Mouse (Mus musculus): ENCODE results near the gene Insr. TPM values are rescaled to one million over a fixed set of nuclear protein-coding genes. Genes with fewer than 3 reads are reported as not detected.

The Insr gene
- polyA plus RNA-seq, 1 experiment, result 25.1 TPM

GRCm38 (mm10) chr8:3227423-3227822 lies 52.0 kb downstream of the Insr start:
- TF ChIP-seq POLR2A (IDR thresholded peaks at IDR 0.05; ENCODE audit: borderline replicate concordance, extremely low read depth, insufficient read depth, insufficient read length, poor library complexity, severe bottlenecking) (no peak), CTCF (IDR thresholded peaks at IDR 0.05; ENCODE audit: borderline replicate concordance, extremely low read depth, insufficient read depth, insufficient read length) (no peak)
- no peak for DNase-seq (ENCODE audit: low read depth)

DNA sequence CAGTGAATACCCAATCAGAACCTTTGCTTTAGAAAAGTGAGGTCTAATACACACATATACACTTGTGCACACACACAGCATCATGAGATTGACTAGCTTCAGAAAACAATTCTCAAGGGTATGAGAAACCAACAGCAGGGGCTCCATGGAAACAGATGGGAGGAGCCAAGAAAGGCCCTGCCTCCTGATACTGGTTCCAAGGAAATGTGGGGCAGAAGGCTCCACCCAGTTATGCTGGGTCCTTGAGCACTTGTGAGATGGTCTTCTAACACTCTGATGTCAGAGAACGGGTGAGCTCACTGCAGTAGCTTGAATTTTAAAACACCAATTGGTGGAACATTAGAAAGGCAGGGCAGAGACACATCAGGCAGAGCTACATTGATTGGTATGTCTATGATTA lies 53.7 kb downstream of the Insr start:
- TF ChIP-seq CTCF (IDR thresholded peaks at IDR 0.05; ENCODE audit: borderline replicate concordance, extremely low read depth, insufficient read depth, insufficient read length) (no peak), POLR2A (IDR thresholded peaks at IDR 0.05; ENCODE audit: borderline replicate concordance, extremely low read depth, insufficient read depth, insufficient read length, poor library complexity, severe bottlenecking) (no peak)
- DNase-seq (ENCODE audit: low read depth), result no peak

DNA sequence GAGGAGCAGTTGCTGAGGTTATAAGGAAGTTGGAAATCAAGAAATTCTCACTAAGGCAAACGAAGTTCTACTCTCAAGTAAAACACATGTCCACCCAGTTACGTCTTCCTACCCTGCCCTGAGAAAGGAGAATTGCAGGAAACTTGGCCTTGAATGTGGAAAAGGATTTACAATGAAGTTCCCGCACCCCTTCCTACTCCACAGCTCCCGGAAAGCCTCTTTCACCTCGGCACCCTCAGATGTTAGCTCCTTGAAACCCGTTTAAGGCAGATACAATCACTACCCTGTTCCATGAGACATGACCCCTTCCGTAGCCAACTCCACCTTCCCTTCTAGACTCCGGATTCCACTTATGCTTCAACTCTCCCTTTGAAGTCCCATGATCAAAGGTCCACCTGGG lies 54.2 kb downstream of the Insr start:
- TF ChIP-seq POLR2A (IDR thresholded peaks at IDR 0.05; ENCODE audit: borderline replicate concordance, extremely low read depth, insufficient read depth, insufficient read length, poor library complexity, severe bottlenecking) (no peak), CTCF (IDR thresholded peaks at IDR 0.05; ENCODE audit: borderline replicate concordance, extremely low read depth, insufficient read depth, insufficient read length) (no peak)
- no peak for DNase-seq (ENCODE audit: low read depth)

DNA sequence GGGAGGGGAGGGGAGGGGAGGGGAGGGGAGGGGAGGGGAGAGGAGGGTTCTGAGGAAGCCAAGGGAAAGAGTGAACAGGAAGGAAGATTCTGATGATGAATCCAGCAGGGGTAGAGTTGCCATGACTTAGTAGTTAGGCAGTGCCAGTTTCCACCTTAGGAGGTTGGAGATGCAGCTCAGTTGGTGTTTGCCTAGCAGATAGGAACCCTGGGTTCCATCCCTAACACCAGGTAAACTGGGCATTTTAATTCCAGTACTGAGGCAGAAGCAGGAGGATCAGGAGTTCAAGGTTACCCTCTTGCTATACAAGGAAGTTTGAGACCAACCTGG lies 56.8 kb downstream of the Insr start:
- no peak for DNase-seq (ENCODE audit: low read depth)
- TF ChIP-seq POLR2A (IDR thresholded peaks at IDR 0.05; ENCODE audit: borderline replicate concordance, extremely low read depth, insufficient read depth, insufficient read length, poor library complexity, severe bottlenecking), result no peak
- no peak for TF ChIP-seq CTCF (IDR thresholded peaks at IDR 0.05; ENCODE audit: borderline replicate concordance, extremely low read depth, insufficient read depth, insufficient read length)

DNA sequence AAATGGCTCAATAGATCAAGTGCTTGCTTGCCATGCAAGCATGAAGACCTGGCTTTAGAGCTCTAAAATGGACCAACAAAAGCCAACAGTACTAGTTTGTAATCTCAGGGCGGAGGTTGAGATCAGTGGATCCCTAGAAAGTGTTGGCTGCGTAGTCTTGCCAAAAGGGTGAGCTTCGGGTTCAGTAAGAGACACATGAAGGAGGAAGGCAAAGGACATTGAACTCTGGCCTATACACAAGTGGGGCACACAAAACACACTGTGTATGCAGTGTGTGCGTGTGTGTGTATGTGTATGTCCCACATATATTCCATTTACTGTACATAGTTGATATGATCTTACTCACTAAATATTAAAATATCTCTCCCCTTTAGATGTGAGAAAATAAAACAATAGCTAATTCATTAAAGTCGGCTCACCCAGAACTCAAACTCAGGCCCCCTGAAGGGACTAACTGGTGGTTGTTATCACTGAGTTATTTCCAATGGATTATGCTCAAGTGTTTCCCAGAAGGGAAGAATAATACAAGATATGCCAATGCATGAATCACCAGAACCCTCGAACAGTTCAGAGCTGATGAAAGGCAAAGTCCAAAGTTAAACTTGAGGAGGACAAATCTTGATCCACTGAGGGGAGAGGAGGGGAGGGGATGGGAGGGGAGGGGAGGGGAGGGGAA lies 57.3 kb downstream of the Insr start:
- no peak for DNase-seq (ENCODE audit: low read depth)
- TF ChIP-seq POLR2A (IDR thresholded peaks at IDR 0.05; ENCODE audit: borderline replicate concordance, extremely low read depth, insufficient read depth, insufficient read length, poor library complexity, severe bottlenecking), result no peak
- TF ChIP-seq CTCF (IDR thresholded peaks at IDR 0.05; ENCODE audit: borderline replicate concordance, extremely low read depth, insufficient read depth, insufficient read length), result no peak

DNA sequence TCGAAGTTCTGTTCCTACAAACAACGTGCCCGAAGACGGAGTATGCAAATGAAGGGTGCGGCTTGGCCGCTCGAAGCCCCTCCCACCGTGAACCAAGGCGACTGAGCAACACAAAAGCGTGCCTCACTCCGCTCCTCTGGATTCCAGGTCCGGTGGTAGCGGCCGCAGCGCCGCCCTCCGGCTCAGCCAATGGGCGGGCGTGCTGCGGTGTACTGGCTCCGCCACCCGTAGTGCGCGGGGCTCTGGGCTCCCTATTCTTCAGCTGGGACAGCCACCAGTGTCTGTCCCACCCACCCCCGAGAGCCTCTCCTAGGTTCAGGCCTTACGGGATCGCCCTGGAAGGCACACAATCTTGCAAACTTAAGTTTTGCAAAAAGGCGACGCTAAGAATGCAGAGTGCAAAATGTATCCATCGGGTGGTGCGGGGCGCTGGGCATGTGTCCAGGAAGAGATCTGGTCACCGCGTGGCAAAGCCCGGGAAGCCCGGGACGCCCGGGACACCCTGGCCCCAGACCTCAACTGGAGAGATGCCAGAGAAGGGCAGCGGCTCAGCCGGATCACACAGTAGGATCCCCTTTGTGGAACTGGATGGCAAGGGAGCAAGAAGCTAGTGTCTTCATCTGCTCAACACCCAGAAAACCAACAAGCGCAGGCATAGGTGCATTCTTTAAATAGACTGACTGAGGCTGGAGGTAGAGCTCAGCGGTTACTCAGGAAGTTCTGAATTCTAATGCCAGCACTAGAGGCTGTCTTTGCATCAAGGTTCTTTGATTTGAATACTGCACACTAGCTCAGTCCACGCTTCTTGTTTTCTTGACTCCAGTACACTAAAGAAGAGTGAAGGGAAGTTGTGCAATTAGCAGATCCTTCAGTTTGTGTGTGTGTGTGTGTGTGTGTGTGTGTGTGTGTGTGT lies 58.1 kb downstream of the Insr start:
- TF ChIP-seq CTCF (IDR thresholded peaks at IDR 0.05; ENCODE audit: borderline replicate concordance, extremely low read depth, insufficient read depth, insufficient read length) (no peak), POLR2A (IDR thresholded peaks at IDR 0.05; ENCODE audit: borderline replicate concordance, extremely low read depth, insufficient read depth, insufficient read length, poor library complexity, severe bottlenecking) (peak; percentile 73; the same call in 1 of the 2 replicates)
- DNase-seq (ENCODE audit: low read depth), result peak; percentile 99

GRCm38 (mm10) chr8:3220502-3220901 lies 58.9 kb downstream of the Insr start:
- DNase-seq (ENCODE audit: low read depth), result peak; percentile 86
- TF ChIP-seq CTCF (IDR thresholded peaks at IDR 0.05; ENCODE audit: borderline replicate concordance, extremely low read depth, insufficient read depth, insufficient read length) (no peak), POLR2A (IDR thresholded peaks at IDR 0.05; ENCODE audit: borderline replicate concordance, extremely low read depth, insufficient read depth, insufficient read length, poor library complexity, severe bottlenecking) (no peak)

DNA sequence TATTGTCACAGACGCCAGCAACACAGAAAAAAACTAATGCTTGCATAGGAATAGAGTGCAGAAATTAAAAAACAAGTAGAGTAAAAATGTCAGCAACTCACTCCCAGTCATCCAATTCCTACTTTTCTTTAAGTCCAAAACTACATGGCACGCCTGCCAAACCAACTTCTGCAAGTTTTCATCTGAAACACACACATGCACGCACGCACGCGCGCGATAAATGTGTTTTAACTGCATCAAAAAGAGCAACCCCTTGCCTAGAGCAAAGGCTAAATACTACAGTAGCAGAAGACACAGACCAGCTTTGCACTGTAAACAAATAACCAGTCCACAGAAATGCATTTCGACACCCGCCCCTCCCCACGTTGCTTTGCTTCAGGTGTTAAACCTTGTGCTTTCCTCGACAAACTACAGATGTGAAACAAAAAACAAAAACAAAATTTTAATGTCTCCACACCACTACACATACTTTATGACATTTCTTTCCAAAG lies 59.5 kb downstream of the Insr start:
- TF ChIP-seq POLR2A (IDR thresholded peaks at IDR 0.05; ENCODE audit: borderline replicate concordance, extremely low read depth, insufficient read depth, insufficient read length, poor library complexity, severe bottlenecking) (no peak), CTCF (IDR thresholded peaks at IDR 0.05; ENCODE audit: borderline replicate concordance, extremely low read depth, insufficient read depth, insufficient read length) (no peak)
- DNase-seq (ENCODE audit: low read depth), result peak; percentile 11

GRCm38 (mm10) chr8:3219266-3219665 lies 60.2 kb downstream of the Insr start:
- TF ChIP-seq CTCF (IDR thresholded peaks at IDR 0.05; ENCODE audit: borderline replicate concordance, extremely low read depth, insufficient read depth, insufficient read length) (no peak), POLR2A (IDR thresholded peaks at IDR 0.05; ENCODE audit: borderline replicate concordance, extremely low read depth, insufficient read depth, insufficient read length, poor library complexity, severe bottlenecking) (no peak)
- no peak for DNase-seq (ENCODE audit: low read depth)

DNA sequence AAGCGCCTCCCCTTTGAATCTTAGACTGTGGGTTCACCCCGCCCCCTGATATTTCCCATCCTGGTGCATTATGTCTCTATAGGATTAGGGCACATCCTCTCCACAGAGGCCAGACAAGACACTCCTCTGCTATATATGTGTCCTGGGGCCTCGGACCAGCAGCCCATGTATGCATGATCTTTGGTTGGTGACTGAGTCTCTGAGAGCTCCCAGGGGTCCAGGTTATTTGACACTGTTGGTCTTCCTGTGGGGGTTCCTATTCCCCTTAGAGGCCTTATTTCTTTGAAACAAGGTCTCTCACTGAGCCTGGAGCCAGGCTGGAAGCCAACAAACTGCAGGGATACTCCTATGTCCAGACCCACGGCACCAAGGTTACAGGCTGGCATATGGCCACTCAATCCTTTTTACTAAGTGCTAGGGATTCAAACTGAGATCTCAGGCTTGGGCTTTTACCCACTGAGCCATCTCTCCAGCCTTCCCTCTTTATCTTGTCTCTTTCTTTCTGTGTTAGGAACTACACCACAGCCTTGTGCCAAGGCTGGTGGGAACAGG lies 62.8 kb downstream of the Insr start:
- DNase-seq (ENCODE audit: low read depth), result peak; percentile 34
- TF ChIP-seq POLR2A (IDR thresholded peaks at IDR 0.05; ENCODE audit: borderline replicate concordance, extremely low read depth, insufficient read depth, insufficient read length, poor library complexity, severe bottlenecking), result no peak
- no peak for TF ChIP-seq CTCF (IDR thresholded peaks at IDR 0.05; ENCODE audit: borderline replicate concordance, extremely low read depth, insufficient read depth, insufficient read length)

GRCm38 (mm10) chr8:3215561-3215960 lies 63.9 kb downstream of the Insr start:
- DNase-seq (ENCODE audit: low read depth), result peak; percentile 30

More at GRCm38 (mm10) chr8:3215561-3215960, 63.9 kb downstream of the Insr start:
- TF ChIP-seq CTCF (IDR thresholded peaks at IDR 0.05; ENCODE audit: borderline replicate concordance, extremely low read depth, insufficient read depth, insufficient read length), result no peak
- no peak for TF ChIP-seq POLR2A (IDR thresholded peaks at IDR 0.05; ENCODE audit: borderline replicate concordance, extremely low read depth, insufficient read depth, insufficient read length, poor library complexity, severe bottlenecking)

Measured in brain, embryonic 14.5 days (tissue).